Mouse (Mus musculus) forebrain, postnatal 0 days (tissue): ENCODE results near the gene Pou2f1. TPM values are rescaled to one million over a fixed set of nuclear protein-coding genes. Genes with fewer than 3 reads are reported as not detected.
A peak's percentile ranks its signal among the peaks of the same experiment; 100 is the strongest.

ENCODE experiments used
- ATAC-seq: fragments of 200-750 bp; cut with Nextera tagmentation; 2 replicates; pipeline ENCODE4 v1.8.0; 2017; ENCODE audit warnings: mild to moderate bottlenecking, moderate library complexity
- DNase-seq: peaks from one replicate; pipeline ENCODE4 v3.0.0-alpha.2; 2015
- H3K27ac ChIP-seq: fragments of 300-500 bp; sonication (generic); 2 replicates; pipeline ENCODE4 v1.5.1; 2014; ENCODE audit warnings: low read depth, mild to moderate bottlenecking, antibody characterized with exemption, low read length, moderate library complexity, mixed read lengths
- H3K27me3 ChIP-seq: fragments of 300-500 bp; sonication (generic); 2 replicates; pipeline ENCODE4 v1.6.1; 2014; ENCODE audit warnings: mild to moderate bottlenecking, low read length, mixed read lengths; ENCODE audit not compliant: insufficient read depth
- H3K36me3 ChIP-seq: fragments of 300-500 bp; sonication (generic); 2 replicates; pipeline ENCODE4 v1.6.1; 2014; ENCODE audit warnings: mild to moderate bottlenecking, moderate library complexity; ENCODE audit not compliant: insufficient read depth
- H3K4me1 ChIP-seq: fragments of 300-500 bp; sonication (generic); 2 replicates; pipeline ENCODE4 v1.6.1; 2014; ENCODE audit warnings: antibody characterized with exemption; ENCODE audit not compliant: insufficient read depth
- H3K4me2 ChIP-seq: fragments of 300-500 bp; sonication (generic); 2 replicates; pipeline ENCODE4 v1.6.1; 2014; ENCODE audit warnings: low read depth, mild to moderate bottlenecking, moderate library complexity
- H3K4me3 ChIP-seq: fragments of 300-500 bp; sonication (generic); 2 replicates; pipeline ENCODE4 v1.5.1; 2014; ENCODE audit warnings: low read depth, low read length, mixed read lengths
- H3K9ac ChIP-seq: fragments of 300-500 bp; sonication (generic); 2 replicates; pipeline ENCODE4 v1.6.1; 2014; ENCODE audit warnings: mild to moderate bottlenecking
- H3K9me3 ChIP-seq: fragments of 300-500 bp; sonication (generic); 2 replicates; pipeline ENCODE4 v1.6.1; 2016; ENCODE audit warnings: low read length
- CTCF ChIP-seq: sonication (generic); IDR thresholded peaks from 2 replicates; pipeline ENCODE4 v1.5.1; 2016; ENCODE audit warnings: antibody characterized with exemption, control low read depth, low read depth
- WGBS: fragments of 180-500 bp; shearing (Covaris S2); extraction: QIAGEN DNeasy Blood & Tissue Kit; methylation state at CpG from one replicate; pipeline ENCODE4 v1.1.7; 2014; 5-methylcytosine and 5-hydroxymethylcytosine counted together
- polyA plus RNA-seq: library from polyadenylated mRNA; unstranded; fragments of >200 nt; fragmentation: Nextera tagmentation; extraction: Ambion mirVana; gene quantifications from 2 replicates; pipeline ENCODE4 v1.2.1, GENCODE M21; 2015
- total RNA-seq: library from RNA; depleted of rRNA; stranded (reverse); fragments of >200 nt; gene quantifications from 2 replicates; pipeline ENCODE4 v1.2.3, GENCODE M21; 2014; rRNA removed

Pou2f1 gene
- total and polyA plus RNA-seq, 2 experiments from 2014 or later: 16.7 to 22.2 TPM

GRCm38 (mm10) chr1:165822031-165822430 lies 180.4 kb downstream of the Pou2f1 start:
- Histone ChIP-seq H3K4me1 (no peaks in the 10 kb centered on the region), H3K36me3 (no peaks in the 10 kb centered on the region), H3K4me2 (no peak overlapping the region), H3K9ac (no peak overlapping the region), H3K27ac (no peak overlapping the region), H3K9me3 (no peaks in the 10 kb centered on the region), H3K4me3 (no peak overlapping the region), H3K27me3 (no peaks in the 10 kb centered on the region)
- ATAC-seq (no peak), DNase-seq (no peak)
- 94% methylated on average over 2 of the region's 2 CpGs for WGBS
- TF ChIP-seq CTCF: no peak

GRCm38 (mm10) chr1:165819147-165819546 lies 183.3 kb downstream of the Pou2f1 start:
- no peak overlapping the region for H3K27ac ChIP-seq
- no peak overlapping the region for H3K9ac ChIP-seq
- no peak overlapping the region for H3K4me2 ChIP-seq
- TF ChIP-seq CTCF: no peak
- no peaks in the 10 kb centered on the region for H3K27me3 ChIP-seq
- DNase-seq (no peak), ATAC-seq (no peak)
- no peaks in the 10 kb centered on the region for H3K9me3 ChIP-seq
- WGBS: 83% methylated on average over 4 of the region's 4 CpGs
- peaks cover 9% of the 10 kb centered on the region for H3K4me1 ChIP-seq
- H3K36me3 ChIP-seq: no peaks in the 10 kb centered on the region
- no peak overlapping the region for H3K4me3 ChIP-seq

GRCm38 (mm10) chr1:165818145-165818860 lies 184.2 kb downstream of the Pou2f1 start:
- DNase-seq (no peak), ATAC-seq (peak; percentile 28; the same call in 1 of the 2 replicates)
- Histone ChIP-seq H3K9ac (no peak overlapping the region), H3K27ac (no peak overlapping the region), H3K4me2 (no peak overlapping the region), H3K9me3 (no peaks in the 10 kb centered on the region), H3K4me3 (no peak overlapping the region), H3K4me1 (peaks cover 9% of the 10 kb centered on the region), H3K27me3 (no peaks in the 10 kb centered on the region; the same call in 1 of the 2 replicates), H3K36me3 (no peaks in the 10 kb centered on the region)
- TF ChIP-seq CTCF: no peak
- 47% methylated on average over 8 of the region's 8 CpGs for WGBS

- H3K27ac ChIP-seq: no peak overlapping the region
- H3K4me3 ChIP-seq: no peak overlapping the region
- H3K4me1 ChIP-seq: peaks cover 9% of the 10 kb centered on the region
- ATAC-seq (no peak), DNase-seq (no peak)
- H3K27me3 ChIP-seq: no peaks in the 10 kb centered on the region; the same call in 1 of the 2 replicates
- H3K36me3 ChIP-seq: no peaks in the 10 kb centered on the region
- TF ChIP-seq CTCF: no peak
- H3K9ac ChIP-seq: no peak overlapping the region
- WGBS: 51% methylated on average over 9 of the region's 9 CpGs
- no peak overlapping the region for H3K4me2 ChIP-seq
- no peaks in the 10 kb centered on the region for H3K9me3 ChIP-seq
Measured at GRCm38 (mm10) chr1:165817264-165817663, 185.2 kb downstream of the Pou2f1 start.

- Histone ChIP-seq H3K4me1 (peaks cover 9% of the 10 kb centered on the region), H3K9ac (no peak overlapping the region), H3K4me2 (no peak overlapping the region), H3K4me3 (no peak overlapping the region), H3K27me3 (no peaks in the 10 kb centered on the region; the same call in 1 of the 2 replicates), H3K36me3 (no peaks in the 10 kb centered on the region), H3K27ac (no peak overlapping the region), H3K9me3 (no peaks in the 10 kb centered on the region)
- DNase-seq (no peak), ATAC-seq (no peak)
- 88% methylated on average over 9 of the region's 9 CpGs for WGBS
- TF ChIP-seq CTCF: no peak
Measured at GRCm38 (mm10) chr1:165816391-165816790, 186.1 kb downstream of the Pou2f1 start.

Other genes starting within 250 kb of the Pou2f1 start
- gene Creg1, start 238.9 kb downstream of the Pou2f1 start, total RNA-seq: 20.0 and 22.7 TPM in 2 replicates
- gene Creg1, start 238.9 kb downstream of the Pou2f1 start, polyA plus RNA-seq: 34.7 and 42.3 TPM in 2 replicates
- 0.14 TPM in 1 of 2 replicates, not detected in the other for gene Cd247, start 214.0 kb downstream of the Pou2f1 start, total RNA-seq
- 0.28 and 0.67 TPM in 2 replicates for gene Cd247, start 214.0 kb downstream of the Pou2f1 start, polyA plus RNA-seq
- gene Dusp27, start 125.2 kb upstream of the Pou2f1 start, total RNA-seq: 0.54 and 1.00 TPM in 2 replicates
- gene Dusp27, start 125.2 kb upstream of the Pou2f1 start, polyA plus RNA-seq: 0.45 and 0.48 TPM in 2 replicates
- 0.14 TPM in 1 of 2 replicates, not detected in the other for gene Gpa33, start 127.6 kb upstream of the Pou2f1 start, total RNA-seq
- 0.23 TPM in 1 of 2 replicates, not detected in the other for gene Gpa33, start 127.6 kb upstream of the Pou2f1 start, polyA plus RNA-seq
- gene Mael, start 236.1 kb upstream of the Pou2f1 start, total RNA-seq: 0.10 TPM in 1 of 2 replicates, not detected in the other
- not detected in 2 replicates for gene Mael, start 236.1 kb upstream of the Pou2f1 start, polyA plus RNA-seq